9 mouse cellular contexts compared by ENCODE assay signal in the genomic region with DNA sequence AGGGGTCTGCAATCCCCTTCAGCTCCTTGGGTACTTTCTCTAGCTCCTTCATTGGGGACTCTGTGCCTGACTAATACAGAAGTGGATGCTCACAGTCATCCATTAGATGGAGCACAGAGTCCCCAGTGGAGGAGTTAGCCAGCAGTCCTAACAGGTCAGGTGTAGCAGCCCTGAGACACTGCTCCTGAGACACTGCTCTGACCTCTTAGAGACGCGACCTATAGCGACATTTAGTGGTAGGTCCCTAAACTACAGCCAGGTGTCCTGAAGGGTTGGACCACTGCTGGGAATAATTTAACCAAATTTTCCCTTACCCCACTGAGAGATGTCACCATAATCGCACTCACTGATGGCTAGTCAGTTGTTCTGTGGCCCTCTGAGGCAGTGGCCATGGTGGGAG.
DNase-seq lines count a peak whose midpoint lies in the region; ATAC-seq and TF ChIP-seq lines count a peak whose summit lies in the region.
"Had no signal": no experiment of that assay in that cellular context is flagged by ENCODE, and none has a peak within 500 bp of the region (broad histone marks: within the 10 kb centered on the region; RNA-seq: fewer than 3 reads in every experiment).

No protein-coding gene starts in this region.

- no peak overlapping the region for H3K9ac ChIP-seq in intestine, embryonic 14.5 days (ENCODE audit: low read length)
- H3K9ac ChIP-seq in lung, embryonic 14.5 days: no peak overlapping the region
- H3K9ac ChIP-seq: embryonic facial prominence, embryonic 15.5 days had no signal

- H3K27me3 ChIP-seq in intestine, embryonic 14.5 days (replicated peaks; ENCODE audit: control insufficient read depth, insufficient read depth, low read length): no peaks in the 10 kb centered on the region
- no peaks in the 10 kb centered on the region for H3K27me3 ChIP-seq in lung, embryonic 14.5 days (ENCODE audit: insufficient read depth, low read length)
- H3K27me3 ChIP-seq: embryonic facial prominence, embryonic 15.5 days had no signal

- 6% methylated on average over 4 of the region's 4 CpGs for WGBS in intestine, embryonic 14.5 days
- 9% methylated on average over 4 of the region's 4 CpGs for WGBS in lung, embryonic 14.5 days

- no peak overlapping the region for H3K4me3 ChIP-seq in intestine, embryonic 14.5 days (ENCODE audit: low read depth, low read length)
- H3K4me3 ChIP-seq in lung, embryonic 14.5 days (ENCODE audit: low read depth, low read length): no peak overlapping the region
- H3K4me3 ChIP-seq: embryonic facial prominence, embryonic 15.5 days had no signal

- no peaks in the 10 kb centered on the region for H3K9me3 ChIP-seq in intestine, embryonic 14.5 days (ENCODE audit: control insufficient read depth, low read length)
- H3K9me3 ChIP-seq in lung, embryonic 14.5 days (ENCODE audit: low read depth, low read length): no peaks in the 10 kb centered on the region
- H3K9me3 ChIP-seq: embryonic facial prominence, embryonic 15.5 days had no signal

- TF ChIP-seq CTCF in lung, embryonic 14.5 days (IDR thresholded peaks at IDR 0.05; ENCODE audit: low read depth): peak; percentile 79

- DNase-seq in right cerebral cortex, adult 2 months (ENCODE audit: low spot score in 2 of 2): peak; percentile 25 to 34
- DNase-seq in right cerebral cortex, postnatal 4 days: no peak
- peak; percentile 18 for DNase-seq in c-Kit-positive CD71-positive TER-119-positive erythroid progenitor cells, embryonic 14.5 days (ENCODE audit: low spot score)
- peak; percentile 69 for DNase-seq in forelimb bud, embryonic 11.5 days (ENCODE audit: low read depth, low spot score)
- peak; percentile 67 for DNase-seq in intestine, embryonic 14.5 days (ENCODE audit: low spot score)
- peak; percentile 81 for DNase-seq in lung, embryonic 14.5 days
- DNase-seq in retina, postnatal 1 day: peak; percentile 74
- no peak for DNase-seq in right cerebral cortex, postnatal 10 days (ENCODE audit: low spot score in 2 of 2)

- no peaks in the 10 kb centered on the region for H3K4me1 ChIP-seq in intestine, embryonic 14.5 days (replicated peaks; ENCODE audit: control insufficient read depth, insufficient read depth, low read length)
- H3K4me1 ChIP-seq in lung, embryonic 14.5 days (ENCODE audit: insufficient read depth): 0 out of 2 replicates have a peak, but pooled peaks cover 5% of the 10 kb centered on the region
- H3K4me1 ChIP-seq: embryonic facial prominence, embryonic 15.5 days had no signal

- no peak overlapping the region for H3K27ac ChIP-seq in intestine, embryonic 14.5 days (ENCODE audit: low read depth)
- H3K27ac ChIP-seq in lung, embryonic 14.5 days (ENCODE audit: low read depth): no peak overlapping the region
- H3K27ac ChIP-seq: embryonic facial prominence, embryonic 15.5 days had no signal

- no peaks in the 10 kb centered on the region for H3K36me3 ChIP-seq in intestine, embryonic 14.5 days (ENCODE audit: control insufficient read depth, insufficient read depth, low read length)
- H3K36me3 ChIP-seq in lung, embryonic 14.5 days (ENCODE audit: insufficient read depth): no peaks in the 10 kb centered on the region
- H3K36me3 ChIP-seq: embryonic facial prominence, embryonic 15.5 days had no signal

- ATAC-seq in intestine, embryonic 14.5 days (replicated peaks; ENCODE audit: low FRiP score, low TSS enrichment, low read depth): peak; percentile 72; the same call in 1 of the 2 replicates
- peak; percentile 49; the same call in 1 of the 2 replicates for ATAC-seq in lung, embryonic 14.5 days (ENCODE audit: insufficient read depth)

- H3K4me2 ChIP-seq in intestine, embryonic 14.5 days (ENCODE audit: low read length): no peak overlapping the region
- H3K4me2 ChIP-seq in lung, embryonic 14.5 days: no peak overlapping the region
- H3K4me2 ChIP-seq: embryonic facial prominence, embryonic 15.5 days had no signal

Comparison
In these comparisons a context has a peak if more than half of its experiments do, and no peak if none do; other contexts are left out.
1. DNase-seq: peak in right cerebral cortex, adult 2 months (2 of 2), c-Kit-positive CD71-positive TER-119-positive erythroid progenitor cells, embryonic 14.5 days (single experiment), forelimb bud, embryonic 11.5 days (single experiment), intestine, embryonic 14.5 days (single experiment), lung, embryonic 14.5 days (single experiment) and retina, postnatal 1 day (single experiment); none in right cerebral cortex, postnatal 4 days (single experiment) and right cerebral cortex, postnatal 10 days (0 of 2).